Mouse (Mus musculus) cortical plate, adult 2 months (tissue): ENCODE data around the gene Phactr1.

Experiments
- CTCF ChIP-seq: fragments of 200-500 bp; IDR thresholded peaks from 2 replicates; pipeline ENCODE4 v1.5.1; 2011; ENCODE audit warnings: mild to moderate bottlenecking, control low read depth, low read length; ENCODE audit not compliant: insufficient read depth; ENCODE audit errors: extremely low read depth
- POLR2A ChIP-seq: fragments of 200-500 bp; IDR thresholded peaks from 2 replicates; pipeline ENCODE4 v1.6.1; 2011; ENCODE audit warnings: mild to moderate bottlenecking, low read length, control low read depth; ENCODE audit not compliant: insufficient read depth; ENCODE audit errors: extremely low read depth

DNA sequence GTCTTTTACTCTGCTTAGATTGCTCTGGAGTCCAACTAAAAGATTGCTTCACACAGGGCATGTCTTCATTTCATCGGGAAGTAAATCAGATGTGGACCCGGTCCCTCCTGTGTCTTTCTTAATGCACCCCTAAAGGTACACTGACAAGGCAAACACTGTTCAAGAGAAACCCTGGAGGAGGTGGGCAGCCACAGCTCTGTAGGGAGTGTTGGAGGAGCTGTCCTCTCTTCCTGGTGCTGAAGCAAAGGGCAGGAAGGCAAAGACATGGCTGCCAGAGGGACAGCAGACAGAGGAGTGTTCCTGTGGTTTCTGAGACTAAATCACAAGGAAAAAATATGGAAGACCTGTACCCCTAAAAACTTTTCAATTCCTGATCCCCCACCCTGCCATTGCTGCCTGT, 31.1 kb downstream of the Phactr1 start:
- no peak for TF ChIP-seq POLR2A
- TF ChIP-seq CTCF = no peak
